Mouse (Mus musculus): ENCODE data around the gene Gid8.

DNA sequence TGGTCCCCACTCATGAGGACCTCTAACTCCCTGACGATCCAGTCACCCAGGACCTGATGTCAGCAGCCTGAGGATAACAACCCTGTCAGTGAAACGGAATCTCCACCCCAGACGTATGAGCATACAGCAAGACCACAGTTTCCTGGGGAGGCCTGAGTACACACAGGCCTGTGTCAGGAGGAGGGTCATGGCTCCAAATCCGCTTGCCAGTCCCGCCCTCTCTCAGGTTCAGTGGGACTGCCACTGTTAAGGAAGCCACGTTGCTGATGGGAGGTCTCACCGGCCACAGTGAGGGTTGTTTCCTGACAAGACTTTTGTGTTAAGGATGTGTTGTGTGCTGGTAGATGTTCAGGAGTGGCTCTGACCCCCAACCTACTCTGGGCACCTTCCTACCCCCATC, 31.5 kb downstream of the Gid8 start:
- no peak for TF ChIP-seq CTCF (IDR thresholded peaks at IDR 0.05; ENCODE audit: extremely low read depth, insufficient read depth, insufficient read length, insufficient replicate concordance)
- no peak for TF ChIP-seq POLR2A (IDR thresholded peaks at IDR 0.05; ENCODE audit: low read depth, low read length)
